Mouse (Mus musculus) CH12.LX (cell line): ENCODE results near the gene Ccm2l.

Source experiments
- CTCF ChIP-seq, 2 experiments: IDR thresholded peaks in 1 of 2; conservative IDR thresholded peaks in 1 of 2; 2 replicates each; pipeline ENCODE4 v1.5.1; 2011 to 2012; ENCODE audit warnings: low read depth in 2 of 2, low read length in 2 of 2, improper control_type of control experiment in 1 of 2, inconsistent platforms in 1 of 2, mild to moderate bottlenecking in 1 of 2, moderate library complexity in 1 of 2
- EP300 ChIP-seq: IDR thresholded peaks from 2 replicates; pipeline ENCODE4 v1.6.1; 2011; ENCODE audit warnings: low read length, improper control_type of control experiment
- HCFC1 ChIP-seq: IDR thresholded peaks from 2 replicates; pipeline ENCODE4 v1.6.1; 2012; ENCODE audit warnings: low read depth, mild to moderate bottlenecking, inconsistent platforms, low read length, improper control_type of control experiment
- KAT2A ChIP-seq: IDR thresholded peaks from 2 replicates; pipeline ENCODE4 v1.6.1; 2012; ENCODE audit warnings: low read length, improper control_type of control experiment, inconsistent platforms; ENCODE audit not compliant: insufficient replicate concordance
- MAFK ChIP-seq: IDR thresholded peaks from 2 replicates; pipeline ENCODE4 v1.6.1; 2011; ENCODE audit warnings: low read length, improper control_type of control experiment; ENCODE audit not compliant: insufficient replicate concordance
- PAX5 ChIP-seq: IDR thresholded peaks from 2 replicates; pipeline ENCODE4 v1.6.1; 2012; ENCODE audit warnings: low read length, inconsistent platforms, mixed read lengths
- POLR2A ChIP-seq: IDR thresholded peaks from 2 replicates; pipeline ENCODE4 v1.6.1; 2011; ENCODE audit warnings: low read depth, mild to moderate bottlenecking, improper control_type of control experiment, low read length
- ZC3H11A ChIP-seq: IDR thresholded peaks from 2 replicates; pipeline ENCODE4 v1.6.1; 2012; ENCODE audit warnings: low read depth, mild to moderate bottlenecking, inconsistent platforms, low read length, improper control_type of control experiment

GRCm38 (mm10) chr2:153051095-153051494 lies 14.7 kb upstream of the Ccm2l start:
- TF ChIP-seq ZC3H11A, result no peak
- TF ChIP-seq CTCF (conservative IDR thresholded peaks at IDR 0.05 in 1 of 2, IDR thresholded peaks at IDR 0.05 in 1 of 2; ENCODE audit: low read depth in 2 of 2, low read length in 2 of 2), result no peak
- TF ChIP-seq POLR2A, result no peak
- no peak for TF ChIP-seq MAFK
- TF ChIP-seq HCFC1, result no peak
- TF ChIP-seq EP300, result no peak
- TF ChIP-seq KAT2A, result no peak
- TF ChIP-seq PAX5, result no peak
